Mouse (Mus musculus) hindbrain, embryonic 14.5 days (tissue): ENCODE data around the gene A230050P20Rik. TPM values are rescaled to one million over a fixed set of nuclear protein-coding genes. Genes with fewer than 3 reads are reported as not detected.

Source experiments
- ATAC-seq: fragments of 200-750 bp; cut with Nextera tagmentation; 2 replicates; pipeline ENCODE4 v1.8.0; 2017; ENCODE audit warnings: moderate number of reproducible peaks, mild to moderate bottlenecking, moderate TSS enrichment, moderate library complexity; ENCODE audit not compliant: low FRiP score
- DNase-seq: peaks from one replicate; pipeline ENCODE4 v3.0.0-alpha.2; 2015; ENCODE audit warnings: low spot score
- H3K27ac ChIP-seq: fragments of 300-500 bp; sonication (generic); 2 replicates; pipeline ENCODE4 v1.5.1; 2014; ENCODE audit warnings: mild to moderate bottlenecking, moderate library complexity
- H3K27me3 ChIP-seq: fragments of 300-500 bp; sonication (generic); 2 replicates; pipeline ENCODE4 v1.6.1; 2014; ENCODE audit warnings: mild to moderate bottlenecking, low read length, mixed read lengths; ENCODE audit not compliant: control insufficient read depth, insufficient read depth
- H3K36me3 ChIP-seq: fragments of 300-500 bp; sonication (generic); replicated peaks from 2 replicates; pipeline ENCODE4 v1.6.1; 2014; ENCODE audit not compliant: control insufficient read depth, insufficient read depth
- H3K4me1 ChIP-seq: fragments of 300-500 bp; sonication (generic); replicated peaks from 2 replicates; pipeline ENCODE4 v1.6.1; 2014; ENCODE audit warnings: antibody characterized with exemption, low read length, mixed read lengths; ENCODE audit not compliant: control insufficient read depth, insufficient read depth
- H3K4me2 ChIP-seq: fragments of 300-500 bp; sonication (generic); replicated peaks from 2 replicates; pipeline ENCODE4 v1.6.1; 2014; ENCODE audit warnings: mild to moderate bottlenecking, moderate library complexity
- H3K4me3 ChIP-seq: fragments of 300-500 bp; sonication (generic); replicated peaks from 2 replicates; pipeline ENCODE4 v1.5.1; 2014; ENCODE audit warnings: mild to moderate bottlenecking, low read length
- H3K9ac ChIP-seq: fragments of 300-500 bp; sonication (generic); 2 replicates; pipeline ENCODE4 v1.6.1; 2014
- H3K9me3 ChIP-seq: fragments of 300-500 bp; sonication (generic); 2 replicates; pipeline ENCODE4 v1.6.1; 2016; ENCODE audit warnings: low read length; ENCODE audit not compliant: control insufficient read depth
- WGBS: fragments of 180-500 bp; shearing (Covaris S2); extraction: QIAGEN DNeasy Blood & Tissue Kit; methylation state at CpG from one replicate; pipeline ENCODE4 v1.1.7; 2014; 5-methylcytosine and 5-hydroxymethylcytosine counted together
- polyA plus RNA-seq: library from polyadenylated mRNA; unstranded; fragments of >200 nt; fragmentation: Nextera tagmentation; extraction: Ambion mirVana; gene quantifications from 2 replicates; pipeline ENCODE4 v1.2.1, GENCODE M21; 2014

A230050P20Rik gene
- polyA plus RNA-seq, 1 experiment from 2014 or later: 6.9 TPM

GRCm38 (mm10) chr9:20838931-20839330 lies 29.5 kb upstream of the A230050P20Rik start:
- no peaks in the 10 kb centered on the region for H3K9me3 ChIP-seq
- DNase-seq (no peak), ATAC-seq (no peak)
- WGBS: 47% methylated on average over 6 of the region's 6 CpGs
- H3K4me2 ChIP-seq: no peak overlapping the region
- H3K9ac ChIP-seq: no peak overlapping the region
- H3K27me3 ChIP-seq: no peaks in the 10 kb centered on the region
- H3K36me3 ChIP-seq: no peaks in the 10 kb centered on the region
- no peak overlapping the region for H3K4me3 ChIP-seq
- H3K4me1 ChIP-seq: no peaks in the 10 kb centered on the region
- H3K27ac ChIP-seq: no peak overlapping the region

GRCm38 (mm10) chr9:20842211-20842610 lies 26.2 kb upstream of the A230050P20Rik start:
- ATAC-seq (no peak), DNase-seq (no peak)
- no peaks in the 10 kb centered on the region for H3K36me3 ChIP-seq
- no peaks in the 10 kb centered on the region for H3K4me1 ChIP-seq
- H3K9me3 ChIP-seq: no peaks in the 10 kb centered on the region
- H3K4me2 ChIP-seq: no peak overlapping the region
- no peak overlapping the region for H3K4me3 ChIP-seq
- no peak overlapping the region for H3K27ac ChIP-seq
- no peak overlapping the region for H3K9ac ChIP-seq
- no peaks in the 10 kb centered on the region for H3K27me3 ChIP-seq
- 75% methylated on average over 4 of the region's 4 CpGs for WGBS

- H3K4me3 ChIP-seq: no peak overlapping the region
- 30% methylated on average over 2 of the region's 2 CpGs for WGBS
- H3K9ac ChIP-seq: no peak overlapping the region
- H3K36me3 ChIP-seq: no peaks in the 10 kb centered on the region
- H3K27me3 ChIP-seq: no peaks in the 10 kb centered on the region
- peak; percentile 52 for DNase-seq
- no peak overlapping the region for H3K4me2 ChIP-seq
- H3K9me3 ChIP-seq: no peaks in the 10 kb centered on the region
- no peak overlapping the region for H3K27ac ChIP-seq
- ATAC-seq: no peak; the same call in 1 of the 2 replicates
- H3K4me1 ChIP-seq: no peaks in the 10 kb centered on the region
Measured at GRCm38 (mm10) chr9:20842670-20843069, 25.8 kb upstream of the A230050P20Rik start.

- ATAC-seq (no peak), DNase-seq (no peak)
- Histone ChIP-seq H3K9me3 (no peaks in the 10 kb centered on the region), H3K36me3 (no peaks in the 10 kb centered on the region), H3K27me3 (no peaks in the 10 kb centered on the region), H3K4me3 (no peak overlapping the region), H3K9ac (no peak overlapping the region), H3K4me1 (no peaks in the 10 kb centered on the region), H3K4me2 (no peak overlapping the region), H3K27ac (no peak overlapping the region)
- WGBS: 94% methylated on average over 2 of the region's 2 CpGs
Measured at GRCm38 (mm10) chr9:20850179-20850578, 18.3 kb upstream of the A230050P20Rik start.

GRCm38 (mm10) chr9:20857131-20857530 lies 11.3 kb upstream of the A230050P20Rik start:
- Histone ChIP-seq H3K4me2 (no peak overlapping the region), H3K27me3 (no peaks in the 10 kb centered on the region), H3K27ac (no peak overlapping the region), H3K9ac (no peak overlapping the region), H3K4me1 (no peaks in the 10 kb centered on the region), H3K9me3 (no peaks in the 10 kb centered on the region), H3K4me3 (no peak overlapping the region), H3K36me3 (no peaks in the 10 kb centered on the region)
- DNase-seq (peak; percentile 60), ATAC-seq (no peak)
- 17% methylated on average over 6 of the region's 6 CpGs for WGBS

GRCm38 (mm10) chr9:20859926-20860325 lies 8.5 kb upstream of the A230050P20Rik start:
- H3K27ac ChIP-seq: no peak overlapping the region
- H3K4me2 ChIP-seq: no peak overlapping the region
- WGBS: 54% methylated on average over 6 of the region's 6 CpGs
- no peaks in the 10 kb centered on the region for H3K9me3 ChIP-seq
- DNase-seq: no peak
- H3K9ac ChIP-seq: no peak overlapping the region
- H3K36me3 ChIP-seq: no peaks in the 10 kb centered on the region
- H3K27me3 ChIP-seq: no peaks in the 10 kb centered on the region
- H3K4me1 ChIP-seq: no peaks in the 10 kb centered on the region
- H3K4me3 ChIP-seq: no peak overlapping the region
- no peak for ATAC-seq

GRCm38 (mm10) chr9:20861821-20862220 lies 6.6 kb upstream of the A230050P20Rik start:
- H3K4me2 ChIP-seq: no peak overlapping the region
- no peaks in the 10 kb centered on the region for H3K27me3 ChIP-seq
- no peak overlapping the region for H3K4me3 ChIP-seq
- no peaks in the 10 kb centered on the region for H3K9me3 ChIP-seq
- H3K36me3 ChIP-seq: no peaks in the 10 kb centered on the region
- H3K27ac ChIP-seq: no peak overlapping the region
- ATAC-seq (no peak), DNase-seq (peak; percentile 41)
- WGBS: 15% methylated on average over 4 of the region's 4 CpGs
- no peak overlapping the region for H3K9ac ChIP-seq
- no peaks in the 10 kb centered on the region for H3K4me1 ChIP-seq

- 60% methylated on average over 4 of the region's 4 CpGs for WGBS
- H3K4me2 ChIP-seq: no peak overlapping the region
- H3K4me3 ChIP-seq: no peak overlapping the region
- no peak for ATAC-seq
- DNase-seq: no peak
- no peak overlapping the region for H3K27ac ChIP-seq
- no peaks in the 10 kb centered on the region for H3K9me3 ChIP-seq
- no peaks in the 10 kb centered on the region for H3K4me1 ChIP-seq
- H3K27me3 ChIP-seq: peaks cover 3% of the 10 kb centered on the region; the same call in 1 of the 2 replicates
- H3K36me3 ChIP-seq: no peaks in the 10 kb centered on the region
- H3K9ac ChIP-seq: no peak overlapping the region
Measured at GRCm38 (mm10) chr9:20862225-20862624, 6.2 kb upstream of the A230050P20Rik start.

GRCm38 (mm10) chr9:20866879-20867278 lies 1.6 kb upstream of the A230050P20Rik start:
- no peaks in the 10 kb centered on the region for H3K9me3 ChIP-seq
- no peak for ATAC-seq
- no peak overlapping the region for H3K9ac ChIP-seq
- H3K27me3 ChIP-seq: peaks cover 47% of the 10 kb centered on the region
- no peak overlapping the region for H3K27ac ChIP-seq
- 49% methylated on average over 3 of the region's 3 CpGs for WGBS
- no peaks in the 10 kb centered on the region for H3K4me1 ChIP-seq
- H3K36me3 ChIP-seq: no peaks in the 10 kb centered on the region
- no peak for DNase-seq
- H3K4me3 ChIP-seq: no peak overlapping the region
- no peak overlapping the region for H3K4me2 ChIP-seq

GRCm38 (mm10) chr9:20869246-20869645 lies 804 bp downstream of the A230050P20Rik start:
- H3K4me3 ChIP-seq: peak overlapping the region; percentile 29
- 6% methylated on average over 19 of the region's 19 CpGs for WGBS
- peaks cover 47% of the 10 kb centered on the region for H3K27me3 ChIP-seq
- H3K9ac ChIP-seq: no peak overlapping the region
- no peak for ATAC-seq
- H3K4me1 ChIP-seq: no peaks in the 10 kb centered on the region
- peak overlapping the region; percentile 42 for H3K4me2 ChIP-seq
- no peak for DNase-seq
- no peak overlapping the region for H3K27ac ChIP-seq
- H3K9me3 ChIP-seq: no peaks in the 10 kb centered on the region
- no peaks in the 10 kb centered on the region for H3K36me3 ChIP-seq
